21 mouse cellular contexts compared by ENCODE assay signal in the genomic region with DNA sequence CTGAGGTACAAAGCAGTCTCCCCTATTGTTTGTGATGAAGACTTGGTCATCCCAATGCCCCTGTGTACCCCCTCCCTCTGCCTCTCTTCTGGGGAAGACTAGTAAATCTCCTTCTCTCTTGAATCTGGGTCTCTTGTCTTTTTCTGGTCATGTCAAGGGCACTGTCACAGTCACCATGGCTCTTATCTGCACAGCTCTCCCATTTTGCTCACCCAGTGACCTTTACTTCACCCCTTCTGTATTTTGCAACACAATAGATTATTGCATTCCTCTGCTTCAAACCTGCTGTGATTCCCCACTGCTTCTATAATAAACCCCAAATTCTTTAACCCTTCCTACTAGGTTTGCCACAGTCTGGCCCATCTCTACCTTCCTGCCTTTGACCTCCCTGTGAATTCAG.
A peak's percentile ranks its signal among the peaks of the same experiment; 100 is the strongest.
DNase-seq lines count a peak whose midpoint lies in the region; ATAC-seq and TF ChIP-seq lines count a peak whose summit lies in the region.
"Had no signal": no experiment of that assay in that cellular context is flagged by ENCODE, and none has a peak within 500 bp of the region (broad histone marks: within the 10 kb centered on the region; RNA-seq: fewer than 3 reads in every experiment).

No protein-coding gene starts in this region.

- no peaks in the 10 kb centered on the region for H3K36me3 ChIP-seq in heart, embryonic 12.5 days
- H3K36me3 ChIP-seq in liver, adult 2 months (ENCODE audit: control insufficient read depth, insufficient read depth, low read length): no peaks in the 10 kb centered on the region
- H3K36me3 ChIP-seq in kidney, adult 2 months (ENCODE audit: control insufficient read depth, insufficient read depth, low read length): no peaks in the 10 kb centered on the region
- H3K36me3 ChIP-seq: embryonic facial prominence, embryonic 15.5 days; liver, embryonic 12.5 days had no signal

- peak overlapping the region; percentile 63 for H3K27ac ChIP-seq in heart, embryonic 12.5 days (ENCODE audit: poor library complexity, severe bottlenecking)
- H3K27ac ChIP-seq in liver, adult 2 months (replicated peaks; ENCODE audit: insufficient read depth, low read depth, low read length): no peak overlapping the region
- no peak overlapping the region for H3K27ac ChIP-seq in kidney, adult 2 months (ENCODE audit: insufficient read depth, low read depth, low read length)
- H3K27ac ChIP-seq: embryonic facial prominence, embryonic 15.5 days; hindbrain, embryonic 14.5 days; liver, embryonic 12.5 days had no signal

- TF ChIP-seq POLR2A in liver, adult 2 months (IDR thresholded peaks at IDR 0.05; ENCODE audit: extremely low read depth, insufficient read depth, low read length): no peak
- TF ChIP-seq POLR2A in kidney, adult 2 months (IDR thresholded peaks at IDR 0.05; ENCODE audit: low read depth, low read length): no peak

- ATAC-seq in heart, embryonic 12.5 days (ENCODE audit: insufficient number of reproducible peaks, low FRiP score): no peak
- ATAC-seq: CD4-positive, CD25-positive, alpha-beta regulatory T cell, adult 4 months; liver, embryonic 12.5 days; midbrain, embryonic 16.5 days had no signal

- peaks cover 32% of the 10 kb centered on the region for H3K4me1 ChIP-seq in heart, embryonic 12.5 days (replicated peaks)
- H3K4me1 ChIP-seq in liver, adult 2 months (ENCODE audit: control insufficient read depth, insufficient read depth, low read length): no peaks in the 10 kb centered on the region
- no peaks in the 10 kb centered on the region for H3K4me1 ChIP-seq in kidney, adult 2 months (ENCODE audit: control insufficient read depth, insufficient read depth, low read length)
- H3K4me1 ChIP-seq: embryonic facial prominence, embryonic 15.5 days; liver, embryonic 12.5 days had no signal

- no peaks in the 10 kb centered on the region for H3K79me2 ChIP-seq in liver, adult 2 months (ENCODE audit: control insufficient read depth, insufficient read depth, low read length)

- no peak for TF ChIP-seq CTCF in liver, adult 2 months (IDR thresholded peaks at IDR 0.05; ENCODE audit: low read depth, low read length)
- no peak for TF ChIP-seq CTCF in kidney, adult 2 months (conservative IDR thresholded peaks at IDR 0.05; ENCODE audit: insufficient read depth, insufficient read length, low read depth, low read length)

- peak; percentile 5 for DNase-seq in adrenal gland, adult 8-10 months
- no peak for DNase-seq in adrenal gland, postnatal 36 days
- no peak for DNase-seq in heart, adult 11 months
- peak; percentile 29 for DNase-seq in liver, adult 2 months (ENCODE audit: extremely low read depth, low read depth, low spot score)
- DNase-seq in liver: no peak
- DNase-seq in embryo, embryonic 10.5 days (ENCODE audit: low spot score): peak; percentile 35
- DNase-seq in kidney, adult 2 months: no peak
- DNase-seq: cerebellum, adult 9-10 months; kidney, adult 9 months; kidney, postnatal 25 days; left cerebral cortex, postnatal 4 days; lung, embryonic 14.5 days; lung, postnatal 36 days; right cerebral cortex, postnatal 4 days; thymus, adult 2 months had no signal

- H3K4me3 ChIP-seq in heart, embryonic 12.5 days: no peak overlapping the region
- H3K4me3 ChIP-seq in liver, adult 2 months (ENCODE audit: insufficient read depth, low read depth, low read length): no peak overlapping the region
- H3K4me3 ChIP-seq in kidney, adult 2 months (ENCODE audit: insufficient read depth, low read depth, low read length): no peak overlapping the region
- H3K4me3 ChIP-seq: embryonic facial prominence, embryonic 15.5 days; liver, embryonic 12.5 days had no signal

- no peaks in the 10 kb centered on the region for H3K9me3 ChIP-seq in heart, embryonic 12.5 days (replicated peaks)
- H3K9me3 ChIP-seq: embryonic facial prominence, embryonic 15.5 days; liver, embryonic 12.5 days had no signal

- H3K4me2 ChIP-seq in heart, embryonic 12.5 days: no peak overlapping the region; the same call in 1 of the 2 replicates
- H3K4me2 ChIP-seq: embryonic facial prominence, embryonic 15.5 days; hindbrain, embryonic 14.5 days; liver, embryonic 12.5 days; lung, embryonic 14.5 days had no signal

- no peak overlapping the region for H3K9ac ChIP-seq in heart, embryonic 12.5 days
- H3K9ac ChIP-seq in liver, adult 2 months (ENCODE audit: low read depth, low read length): no peak overlapping the region
- H3K9ac ChIP-seq: embryonic facial prominence, embryonic 15.5 days; hindbrain, embryonic 14.5 days; liver, embryonic 12.5 days; lung, embryonic 14.5 days had no signal

- no peaks in the 10 kb centered on the region for H3K27me3 ChIP-seq in heart, embryonic 12.5 days (replicated peaks)
- H3K27me3 ChIP-seq in liver, adult 2 months (ENCODE audit: control insufficient read depth, insufficient read depth, low read length): no peaks in the 10 kb centered on the region
- H3K27me3 ChIP-seq in kidney, adult 2 months (replicated peaks; ENCODE audit: control insufficient read depth, insufficient read depth, low read length): no peaks in the 10 kb centered on the region
- H3K27me3 ChIP-seq: embryonic facial prominence, embryonic 15.5 days; liver, embryonic 12.5 days had no signal

Comparison
In these comparisons a context has a peak if more than half of its experiments do, and no peak if none do; other contexts are left out.
1. DNase-seq: peak in adrenal gland, adult 8-10 months (single experiment), liver, adult 2 months (single experiment) and embryo, embryonic 10.5 days (single experiment); none in adrenal gland, postnatal 36 days (0 of 2), heart, adult 11 months (single experiment), liver (single experiment) and kidney, adult 2 months (single experiment).